Mouse (Mus musculus) frontal cortex, postnatal 25 days (tissue): ENCODE measurements around the gene Kcnk5.

Source experiments
- DNase-seq, 2 experiments: peaks; one replicate each; pipeline ENCODE4 v3.0.0; 2022; ENCODE audit warnings: low spot score in 2 of 2

Kcnk5 gene

DNA sequence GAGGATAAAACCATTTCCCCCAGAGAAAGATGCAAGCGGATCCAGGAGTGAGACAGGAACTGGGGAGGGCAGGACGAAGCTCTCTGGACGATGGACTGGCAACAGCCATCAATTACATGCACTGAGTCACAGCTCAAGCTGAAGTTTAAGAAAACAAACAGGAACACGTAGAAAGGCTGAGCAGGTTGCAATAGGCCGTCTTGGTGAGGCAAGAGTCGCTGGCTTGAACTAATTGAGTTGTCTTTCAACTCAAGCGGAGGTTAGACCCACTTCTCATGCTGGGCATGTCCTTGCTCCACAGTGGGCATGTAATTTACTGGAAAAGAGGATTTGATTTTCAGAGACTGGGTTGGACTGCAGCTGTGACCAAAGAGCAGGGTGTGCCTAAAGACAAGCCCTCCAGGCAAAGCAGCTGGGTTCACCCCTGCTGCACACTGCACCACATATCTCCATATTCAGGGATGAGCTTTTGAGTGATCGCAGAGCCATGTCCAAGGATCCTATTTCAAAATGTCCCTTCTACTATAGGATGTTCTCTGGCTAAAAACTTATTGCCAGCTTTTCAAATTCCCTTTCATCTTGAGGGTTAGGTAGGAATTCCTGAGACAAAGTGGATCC is 19.6 kb upstream of the Kcnk5 start:
- no peak for DNase-seq

GRCm38 (mm10) chr14:20193103-20193715 is 11.6 kb upstream of the Kcnk5 start:
- no peak for DNase-seq

DNA sequence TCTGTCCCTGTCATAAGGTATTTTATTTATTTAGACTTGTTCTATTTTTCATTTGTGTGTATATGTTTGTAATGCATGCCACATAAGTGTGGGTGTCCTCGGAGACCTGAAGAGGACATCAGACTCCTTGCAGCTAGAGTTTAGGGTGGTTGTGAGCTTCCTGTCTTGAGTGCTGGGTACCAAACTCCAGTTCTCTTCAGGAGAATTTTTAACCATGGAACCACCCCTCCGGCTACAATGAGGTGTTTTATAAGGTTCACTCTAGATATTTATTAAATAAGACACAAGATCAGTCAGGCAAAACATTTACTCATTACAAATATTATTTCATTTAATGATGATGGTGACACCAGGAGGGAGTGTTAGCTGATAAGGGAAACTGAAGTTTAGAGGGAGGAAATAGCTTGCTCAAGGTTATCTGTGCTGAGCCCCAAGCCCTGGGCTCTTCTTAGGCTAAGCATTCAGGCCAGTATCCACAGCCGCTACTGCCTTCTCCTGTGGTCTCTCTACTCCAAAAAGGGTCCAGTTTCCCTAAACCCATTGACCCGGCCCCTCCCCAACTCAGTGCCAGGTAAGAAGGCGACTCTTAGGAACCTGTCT is 9.6 kb upstream of the Kcnk5 start:
- no peak for DNase-seq

GRCm38 (mm10) chr14:20189751-20190150 is 8.1 kb upstream of the Kcnk5 start:
- no peak for DNase-seq

DNA sequence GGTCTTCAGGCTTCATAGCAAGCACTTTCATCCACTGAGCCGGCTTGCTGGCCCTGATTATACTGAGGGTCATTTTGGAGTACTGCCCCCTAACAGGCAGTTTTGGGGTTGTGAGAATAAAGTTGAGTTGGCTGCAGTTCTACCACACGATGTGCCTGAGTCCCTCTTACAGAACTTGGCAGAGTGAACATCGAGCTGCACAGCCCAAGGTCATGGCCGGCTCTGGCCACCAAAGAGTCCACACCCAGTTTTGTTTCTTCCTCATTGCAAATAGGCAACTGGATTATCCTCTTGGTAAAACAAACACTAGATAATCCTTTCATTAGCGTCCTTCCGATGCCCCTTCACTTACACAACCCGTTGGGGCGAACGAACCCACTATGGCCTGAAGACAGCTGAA is 3.8 kb upstream of the Kcnk5 start:
- no peak for DNase-seq

- no peak for DNase-seq
Measured at GRCm38 (mm10) chr14:20183701-20184100, 2.1 kb upstream of the Kcnk5 start.

DNA sequence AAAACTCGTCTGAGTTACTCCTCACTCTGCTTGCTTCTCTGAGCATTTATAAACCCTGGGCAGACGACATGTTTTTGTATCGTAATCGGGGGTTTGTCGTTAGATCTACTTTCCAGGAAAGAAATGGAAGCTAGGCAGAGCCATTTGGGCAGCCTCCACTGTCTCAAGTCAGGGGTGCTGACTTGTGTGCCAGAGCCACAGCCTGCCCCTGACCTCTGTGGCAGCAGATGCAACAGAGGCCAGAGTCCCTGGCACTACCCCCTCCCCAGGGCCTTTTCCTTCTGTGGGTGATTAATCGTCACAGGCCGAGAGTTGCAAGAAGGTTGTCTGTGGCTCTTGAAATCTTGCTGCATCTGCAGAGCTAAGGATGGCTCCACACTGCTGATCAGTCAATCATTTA is 987 bp upstream of the Kcnk5 start:
- no peak for DNase-seq

DNA sequence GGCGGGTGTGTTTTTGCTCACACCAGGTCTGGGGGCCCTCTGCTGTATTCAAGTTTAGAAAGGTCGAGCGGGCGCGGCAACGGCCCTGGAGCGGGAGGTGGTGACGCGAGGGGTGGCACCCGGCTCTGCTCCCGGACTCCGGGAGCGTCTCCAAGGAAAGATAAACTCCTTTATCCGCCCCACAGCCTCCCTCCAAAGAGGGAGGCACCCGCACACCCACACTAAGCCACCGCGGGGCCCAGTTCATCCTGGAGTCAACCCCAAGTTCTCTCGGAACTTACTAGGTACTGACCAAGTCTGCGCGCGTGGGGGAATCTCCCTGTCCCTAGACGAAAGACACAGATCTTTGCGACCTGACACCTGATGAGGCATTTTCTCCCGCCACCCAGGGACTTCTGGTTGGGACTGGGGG is 852 bp downstream of the Kcnk5 start:
- no peak for DNase-seq

- DNase-seq = no peak
Measured at GRCm38 (mm10) chr14:20180304-20180703, 1.3 kb downstream of the Kcnk5 start.

DNA sequence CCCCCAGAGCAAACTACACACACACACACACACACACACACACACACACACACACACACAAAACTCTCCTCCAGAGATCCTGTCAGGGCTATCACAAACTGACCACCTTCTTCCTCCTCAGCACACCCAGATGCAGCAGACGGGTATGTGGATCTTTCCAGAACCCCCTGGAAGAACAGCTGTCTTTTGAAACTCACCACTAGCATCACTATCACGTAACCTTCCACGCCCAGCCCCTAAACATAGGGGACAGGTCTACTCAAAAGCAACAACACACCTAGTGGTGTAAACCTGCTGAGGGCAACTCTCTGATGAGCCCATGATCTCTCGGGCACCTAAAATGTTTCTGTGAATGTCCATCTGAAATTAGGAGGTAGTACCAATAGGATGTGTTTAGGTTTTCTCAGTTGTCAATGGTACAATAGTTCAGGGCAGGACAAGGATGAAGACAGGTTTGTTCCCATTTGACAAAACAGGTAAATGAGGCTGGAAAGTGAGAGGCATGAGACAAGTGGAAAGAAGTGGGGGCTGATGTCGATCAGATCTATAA is 1.8 kb downstream of the Kcnk5 start:
- no peak for DNase-seq

DNA sequence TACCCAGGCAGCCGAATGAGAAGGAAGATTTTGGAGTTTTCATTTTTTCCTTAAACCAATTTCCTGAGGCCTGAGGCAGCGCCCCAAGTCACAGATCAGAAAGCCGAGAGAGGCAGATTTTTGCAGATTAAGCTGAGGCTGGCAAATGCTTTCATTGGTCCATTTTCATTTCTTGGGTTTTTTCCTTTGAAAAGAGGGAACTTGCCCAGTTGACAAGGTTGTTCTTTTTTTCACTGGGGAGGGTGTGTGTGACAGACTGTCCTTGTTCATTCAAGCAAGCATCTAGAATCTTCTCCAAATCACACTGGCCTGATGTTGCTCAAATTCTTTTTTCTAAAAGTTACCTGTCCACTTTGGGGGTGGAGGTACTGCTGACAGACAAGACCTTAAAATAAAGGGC is 2.5 kb downstream of the Kcnk5 start:
- no peak for DNase-seq

GRCm38 (mm10) chr14:20178593-20178992 is 3.0 kb downstream of the Kcnk5 start:
- DNase-seq = no peak

GRCm38 (mm10) chr14:20177494-20178123 is 4.0 kb downstream of the Kcnk5 start:
- DNase-seq = no peak

- no peak for DNase-seq
Measured at GRCm38 (mm10) chr14:20175705-20176104, 5.9 kb downstream of the Kcnk5 start.

DNA sequence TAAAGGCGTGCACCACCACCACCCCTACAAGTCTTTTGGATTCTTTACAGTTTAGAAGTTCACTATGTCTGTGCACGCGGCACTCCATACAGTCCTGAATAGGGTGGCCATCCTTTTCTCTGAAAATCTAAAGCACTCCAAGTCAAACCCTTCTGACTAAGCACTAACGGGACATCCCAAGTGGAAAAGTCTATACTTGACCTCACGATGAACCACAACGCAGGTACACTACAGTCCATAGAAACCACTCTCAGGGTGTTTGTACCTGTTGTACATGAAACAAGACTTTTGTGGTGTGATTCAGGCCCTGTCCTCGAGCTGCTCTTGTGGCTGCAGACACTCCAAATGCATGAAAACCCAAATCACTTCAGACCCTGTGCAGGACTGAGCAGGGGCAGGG is 6.5 kb downstream of the Kcnk5 start:
- DNase-seq = no peak

DNA sequence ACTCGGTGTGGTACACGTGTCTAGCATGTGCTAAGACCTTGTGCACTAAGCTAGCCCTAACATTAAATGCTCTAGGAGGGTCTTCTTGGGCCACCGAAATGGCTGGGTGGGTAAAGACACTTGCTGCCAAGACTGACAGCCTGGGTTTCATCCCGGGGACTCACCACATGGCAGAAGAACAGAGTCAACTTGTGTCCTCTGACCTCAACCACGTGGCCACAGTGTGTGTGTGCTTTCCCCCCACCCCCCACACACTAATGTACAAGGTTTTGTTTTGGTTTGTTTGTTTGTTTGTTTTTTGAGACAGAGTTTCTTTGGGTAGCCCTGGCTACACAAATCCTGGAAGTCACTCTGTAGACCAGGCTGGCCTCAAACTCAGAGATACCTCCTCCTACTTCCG is 6.9 kb downstream of the Kcnk5 start:
- DNase-seq = no peak

DNA sequence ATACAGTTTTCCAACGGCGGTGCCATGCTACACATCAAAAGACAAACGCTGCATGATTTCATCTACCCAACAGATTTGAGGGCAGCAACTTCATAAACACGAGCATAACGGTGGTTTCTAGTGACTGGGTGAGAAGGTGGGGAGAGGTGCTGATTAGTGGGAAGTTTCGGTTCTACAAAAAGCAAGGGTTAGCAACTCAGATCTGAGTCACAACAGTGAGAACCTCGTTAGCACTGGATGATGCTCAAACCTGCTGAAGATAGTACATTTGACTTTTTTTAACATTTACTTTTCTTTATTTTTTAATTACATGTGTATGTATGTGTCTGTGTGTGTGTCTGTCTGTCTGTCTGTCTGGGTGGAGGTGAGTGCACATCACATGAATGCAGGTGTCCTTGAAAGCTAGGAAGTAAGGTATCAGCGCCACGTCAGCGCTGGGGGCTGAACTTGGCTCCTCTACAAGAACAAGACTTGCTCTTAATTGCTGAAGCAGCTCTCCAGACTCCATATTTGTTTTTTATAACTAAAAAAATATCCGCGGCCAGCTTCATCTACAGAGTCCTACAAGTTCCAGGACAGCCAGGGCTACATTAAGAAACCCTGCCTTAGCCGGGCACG is 7.6 kb downstream of the Kcnk5 start:
- DNase-seq = no peak

GRCm38 (mm10) chr14:20172924-20173323 is 8.7 kb downstream of the Kcnk5 start:
- DNase-seq = no peak

DNA sequence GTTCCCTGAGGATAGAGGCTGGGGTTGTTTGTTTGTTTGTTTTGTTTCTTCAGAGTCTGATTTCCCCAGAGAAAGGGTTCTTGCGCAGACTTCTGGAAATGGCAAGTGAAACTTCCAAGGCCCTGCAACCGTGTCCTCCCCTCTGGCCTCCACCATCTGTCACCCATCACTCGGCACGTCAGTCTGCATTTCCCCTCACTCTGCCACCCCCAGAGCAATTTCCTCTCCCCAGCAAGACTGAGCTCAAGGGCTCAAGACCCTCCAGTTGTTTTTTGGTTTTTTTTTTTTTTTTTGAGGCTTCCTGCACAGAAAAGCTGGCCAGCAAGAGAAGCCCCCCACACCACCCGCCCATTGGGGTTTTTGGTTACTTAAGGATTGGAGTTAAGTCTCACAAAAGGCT is 9.1 kb downstream of the Kcnk5 start:
- DNase-seq = no peak

DNA sequence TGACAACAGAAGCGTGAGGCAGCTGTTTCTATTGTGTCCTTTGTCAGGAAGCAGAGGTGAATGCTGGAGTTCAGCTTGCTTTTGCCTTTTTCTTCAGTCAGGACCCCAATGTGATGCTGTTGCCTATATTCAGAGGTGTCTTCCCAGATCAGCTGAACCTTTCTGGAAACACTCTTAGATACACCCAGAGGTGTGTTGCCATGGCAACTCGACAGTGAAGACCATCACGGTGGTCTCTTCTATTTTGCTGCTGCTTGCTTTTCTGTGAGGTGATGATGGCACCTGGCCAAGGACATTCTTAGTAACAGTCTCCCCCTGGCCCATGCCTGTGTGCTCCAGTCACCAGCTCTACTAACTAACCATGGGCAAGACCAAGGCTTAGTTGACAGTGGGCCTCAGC is 9.8 kb downstream of the Kcnk5 start:
- no peak for DNase-seq

GRCm38 (mm10) chr14:20169251-20169650 is 12.4 kb downstream of the Kcnk5 start:
- DNase-seq = no peak

DNA sequence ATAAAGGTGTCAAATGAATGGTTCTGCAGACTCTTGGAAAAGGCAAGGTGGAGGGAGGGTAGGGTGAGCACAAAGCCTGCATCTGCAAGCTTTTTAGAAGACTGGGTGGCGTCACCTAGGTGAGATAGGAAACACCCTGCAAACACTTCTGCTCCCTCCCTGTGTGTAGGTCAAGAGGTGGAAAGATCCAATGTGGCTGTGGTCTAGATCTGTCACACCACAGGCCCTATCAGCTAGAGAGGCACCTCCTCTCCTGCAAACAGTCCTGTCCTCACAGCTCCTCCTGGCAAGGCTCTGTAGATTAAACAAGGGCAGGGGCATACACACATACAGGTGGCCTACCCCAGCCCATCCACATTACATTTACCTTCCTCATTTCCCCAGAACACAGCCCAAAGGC is 13.1 kb downstream of the Kcnk5 start:
- DNase-seq = no peak
